Mouse (Mus musculus): ENCODE results near the gene Mpp2.

- TF ChIP-seq POLR2A (IDR thresholded peaks at IDR 0.05; ENCODE audit: insufficient read length, low read depth) (no peak), USF1 (IDR thresholded peaks at IDR 0.05; ENCODE audit: low read depth) (no peak), MAX (IDR thresholded peaks at IDR 0.05; ENCODE audit: low read depth) (no peak), TCF12 (IDR thresholded peaks at IDR 0.05; ENCODE audit: insufficient read depth, poor library complexity, severe bottlenecking) (no peak), MYOG (IDR thresholded peaks at IDR 0.05; ENCODE audit: control insufficient read depth in 1 of 3, insufficient read depth in 1 of 3, insufficient read length in 2 of 3, low read depth in 2 of 3) (no peak), E2F4 (IDR thresholded peaks at IDR 0.05; ENCODE audit: insufficient read depth) (no peak), MYOD1 (IDR thresholded peaks at IDR 0.05; ENCODE audit: control insufficient read depth in 1 of 3, insufficient read length in 2 of 3, low read depth in 2 of 3) (no peak), REST (IDR thresholded peaks at IDR 0.05; ENCODE audit: insufficient read depth, insufficient read length) (no peak), SRF (IDR thresholded peaks at IDR 0.05; ENCODE audit: control insufficient read depth, insufficient read length, low read depth) (no peak), POLR2AphosphoS2 (IDR thresholded peaks at IDR 0.05; ENCODE audit: insufficient read length, low read depth) (no peak), CEBPB (IDR thresholded peaks at IDR 0.05; ENCODE audit: insufficient read depth, poor library complexity, severe bottlenecking) (no peak), TCF3 (IDR thresholded peaks at IDR 0.05; ENCODE audit: insufficient read length, low read depth) (no peak)
Measured at GRCm38 (mm10) chr11:102116241-102116640, 27.9 kb upstream of the Mpp2 start.
